Mouse (Mus musculus) MEL (cell line): ENCODE measurements around the gene Tnn.

Experiments used
- CTCF ChIP-seq, 3 experiments: IDR thresholded peaks in 2 of 3; conservative IDR thresholded peaks in 1 of 3; 2 replicates each; pipeline ENCODE4 v1.5.1; 2011 to 2012; ENCODE audit warnings: low read length in 3 of 3, low read depth in 2 of 3, mild to moderate bottlenecking in 2 of 3, improper control_type of control experiment in 1 of 3, inconsistent platforms in 1 of 3, mixed read lengths in 1 of 3, moderate library complexity in 1 of 3; ENCODE audit not compliant: control insufficient read depth in 1 of 3, insufficient read depth in 1 of 3, poor library complexity in 1 of 3, severe bottlenecking in 1 of 3
- POLR2AphosphoS2 ChIP-seq: IDR thresholded peaks from 2 replicates; pipeline ENCODE4 v1.6.1; 2011; ENCODE audit warnings: low read length, improper control_type of control experiment
- POLR2AphosphoS5 ChIP-seq: IDR thresholded peaks from 2 replicates; pipeline ENCODE4 v1.6.1; 2012; ENCODE audit warnings: low read depth, borderline replicate concordance, mild to moderate bottlenecking, inconsistent platforms, low read length, moderate library complexity, mixed read lengths
- USF1 ChIP-seq: IDR thresholded peaks from 2 replicates; pipeline ENCODE4 v1.6.1; 2014; ENCODE audit warnings: low read depth, mild to moderate bottlenecking, inconsistent platforms, low read length, improper control_type of control experiment, moderate library complexity

- TF ChIP-seq POLR2AphosphoS2 (no peak), USF1 (no peak), CTCF (IDR thresholded peaks at IDR 0.05 in 2 of 3, conservative IDR thresholded peaks at IDR 0.05 in 1 of 3; ENCODE audit: control insufficient read depth in 1 of 3, insufficient read depth in 1 of 3, low read depth in 2 of 3, low read length in 3 of 3, poor library complexity in 1 of 3, severe bottlenecking in 1 of 3) (no peak), POLR2AphosphoS5 (no peak)
Measured at GRCm38 (mm10) chr1:160184506-160184905, 31.1 kb upstream of the Tnn start.
